Mouse (Mus musculus): ENCODE results near the gene Gm7954.
"Not testable (repeated sequence)": the region's sequence is repeated elsewhere in the genome, so short reads cannot be mapped to it uniquely, and the experiment has no call there.

- not testable (repeated sequence) for TF ChIP-seq POLR2A (IDR thresholded peaks at IDR 0.05; ENCODE audit: low read depth, low read length); CTCF (conservative IDR thresholded peaks at IDR 0.05; ENCODE audit: insufficient read depth, insufficient read length, low read depth, low read length)
These were observed 28.6 kb downstream of the Gm7954 start for GRCm38 (mm10) chr14:41424694-41425093.
